ENCODE assay signal across 9 mouse cellular contexts in genomic region chr11:95012075-95012474, GRCm38 (mm10). TPM values are rescaled to one million over a fixed set of nuclear protein-coding genes. Genes with fewer than 3 reads are reported as not detected.
DNase-seq lines count a peak whose midpoint lies in the region; ATAC-seq and TF ChIP-seq lines count a peak whose summit lies in the region.
"Had no signal": no experiment of that assay in that cellular context is flagged by ENCODE, and none has a peak within 500 bp of the region (broad histone marks: within the 10 kb centered on the region; RNA-seq: fewer than 3 reads in every experiment).

No protein-coding gene starts in this region.

- H3K4me1 ChIP-seq in bone marrow, adult 2 months (ENCODE audit: control insufficient read depth, insufficient read depth, low read length), result no peaks in the 10 kb centered on the region
- H3K4me1 ChIP-seq in embryonic facial prominence, embryonic 13.5 days, result peaks cover 54% of the 10 kb centered on the region
- peaks cover 21% of the 10 kb centered on the region for H3K4me1 ChIP-seq in intestine, embryonic 16.5 days (ENCODE audit: control insufficient read depth, insufficient read depth, low read length)
- peaks cover 53% of the 10 kb centered on the region for H3K4me1 ChIP-seq in midbrain, embryonic 14.5 days (ENCODE audit: control insufficient read depth, insufficient read depth, low read length)

- no peak for ATAC-seq in embryonic facial prominence, embryonic 13.5 days (ENCODE audit: insufficient number of reproducible peaks, insufficient read depth, low FRiP score, low TSS enrichment, low read depth)
- ATAC-seq in intestine, embryonic 16.5 days, result peak; percentile 36; the same call in 1 of the 2 replicates
- no peak for ATAC-seq in midbrain, embryonic 14.5 days (ENCODE audit: low FRiP score, low TSS enrichment)

- H3K9me3 ChIP-seq in embryonic facial prominence, embryonic 13.5 days, result no peaks in the 10 kb centered on the region
- no peaks in the 10 kb centered on the region for H3K9me3 ChIP-seq in intestine, embryonic 16.5 days (ENCODE audit: control insufficient read depth, low read length)
- H3K9me3 ChIP-seq in midbrain, embryonic 14.5 days (ENCODE audit: control insufficient read depth, low read length), result no peaks in the 10 kb centered on the region

- peak overlapping the region; percentile 94 for H3K9ac ChIP-seq in embryonic facial prominence, embryonic 13.5 days
- no peak overlapping the region for H3K9ac ChIP-seq in intestine, embryonic 16.5 days (ENCODE audit: low read depth, low read length)
- H3K9ac ChIP-seq in midbrain, embryonic 14.5 days (replicated peaks; ENCODE audit: low read length), result peak overlapping the region; percentile 99; the same call in 1 of the 2 replicates

- H3K4me2 ChIP-seq in embryonic facial prominence, embryonic 13.5 days, result peak overlapping the region; percentile 81
- H3K4me2 ChIP-seq in intestine, embryonic 16.5 days (ENCODE audit: low read depth, low read length), result 0 out of 2 replicates have a peak overlapping the region, but pooled peaks have one; percentile 9
- H3K4me2 ChIP-seq in midbrain, embryonic 14.5 days (ENCODE audit: low read length), result peak overlapping the region; percentile 77

- DNase-seq in midbrain, embryonic 14.5 days, result no peak
- no peak for DNase-seq in layer of hippocampus, adult 8-10 months (ENCODE audit: low spot score in 2 of 2)
- DNase-seq in left cerebral cortex, postnatal 10 days (ENCODE audit: extremely low spot score in 1 of 2, low spot score in 2 of 2), result no peak
- DNase-seq in urinary bladder, postnatal 10 days (ENCODE audit: low spot score), result no peak
- no peak for DNase-seq in layer of hippocampus, adult 2 months (ENCODE audit: low spot score in 2 of 2)
- DNase-seq: kidney, adult 8-10 months had no signal

- H3K4me3 ChIP-seq in bone marrow, adult 2 months (replicated peaks; ENCODE audit: control insufficient read depth, low read depth, low read length), result peak overlapping the region; percentile 7
- H3K4me3 ChIP-seq in embryonic facial prominence, embryonic 13.5 days, result peak overlapping the region; percentile 93
- H3K4me3 ChIP-seq in intestine, embryonic 16.5 days (ENCODE audit: low read length), result no peak overlapping the region
- peak overlapping the region; percentile 97 for H3K4me3 ChIP-seq in midbrain, embryonic 14.5 days (replicated peaks; ENCODE audit: low read depth, low read length)
- H3K4me3 ChIP-seq in layer of hippocampus, adult 2 months, result no peak overlapping the region

- 22% methylated on average over 3 of the region's 3 CpGs for WGBS in bone marrow, adult 2 months
- 64% methylated on average over 3 of the region's 3 CpGs for WGBS in embryonic facial prominence, embryonic 13.5 days
- WGBS in intestine, embryonic 16.5 days, result 50% methylated on average over 3 of the region's 3 CpGs
- 48% methylated on average over 3 of the region's 3 CpGs for WGBS in midbrain, embryonic 14.5 days

- H3K36me3 ChIP-seq in embryonic facial prominence, embryonic 13.5 days, result peaks cover 39% of the 10 kb centered on the region
- H3K36me3 ChIP-seq in intestine, embryonic 16.5 days (ENCODE audit: control insufficient read depth, insufficient read depth, low read length), result no peaks in the 10 kb centered on the region
- peaks cover 32% of the 10 kb centered on the region for H3K36me3 ChIP-seq in midbrain, embryonic 14.5 days (ENCODE audit: control insufficient read depth, insufficient read depth, low read length)

- peak overlapping the region; percentile 83 for H3K27ac ChIP-seq in bone marrow, adult 2 months (ENCODE audit: control insufficient read depth, insufficient read depth, low read depth, low read length, poor library complexity)
- H3K27ac ChIP-seq in embryonic facial prominence, embryonic 13.5 days, result no peak overlapping the region; the same call in 1 of the 2 replicates
- H3K27ac ChIP-seq in intestine, embryonic 16.5 days (ENCODE audit: low read length), result no peak overlapping the region
- peak overlapping the region; percentile 47 for H3K27ac ChIP-seq in midbrain, embryonic 14.5 days (replicated peaks; ENCODE audit: low read depth, low read length)
- no peak overlapping the region for H3K27ac ChIP-seq in layer of hippocampus, adult 2 months

- intact Hi-C loops in left cerebral cortex, postnatal 10 days (cut with DNase I), result no loop called here

- TF ChIP-seq CTCF in bone marrow, adult 2 months (IDR thresholded peaks at IDR 0.05; ENCODE audit: control insufficient read depth, insufficient read depth, low read length), result no peak
- no peak for TF ChIP-seq CTCF in layer of hippocampus, adult 2 months (conservative IDR thresholded peaks at IDR 0.05)

- no peaks in the 10 kb centered on the region for H3K27me3 ChIP-seq in embryonic facial prominence, embryonic 13.5 days
- H3K27me3 ChIP-seq in intestine, embryonic 16.5 days (replicated peaks; ENCODE audit: control insufficient read depth, insufficient read depth, low read length), result no peaks in the 10 kb centered on the region
- H3K27me3 ChIP-seq in midbrain, embryonic 14.5 days (ENCODE audit: control insufficient read depth, insufficient read depth, low read length), result no peaks in the 10 kb centered on the region

- TF ChIP-seq POLR2A in bone marrow, adult 2 months (IDR thresholded peaks at IDR 0.05; ENCODE audit: borderline replicate concordance, control insufficient read depth, low read depth, low read length), result peak; percentile 51

RNA-seq across cellular contexts. Expression of gene Samd14, which starts 2.4 kb away (rescaled TPM):
- 54.0 and 80.3 TPM in 2 replicates for polyA plus RNA-seq in bone marrow, adult 2 months (2011; ENCODE audit: insufficient read depth, insufficient read length, low replicate concordance, missing spikeins)
- polyA plus RNA-seq in embryonic facial prominence, embryonic 13.5 days (2015; fragmentation: Nextera tagmentation; extraction: Ambion mirVana), result 36.2 and 36.8 TPM in 2 replicates
- polyA plus RNA-seq in intestine, embryonic 16.5 days (2015; fragmentation: Nextera tagmentation; extraction: Ambion mirVana), result 13.2 and 13.6 TPM in 2 replicates
- polyA plus RNA-seq in midbrain, embryonic 14.5 days (2014; fragmentation: Nextera tagmentation; extraction: Ambion mirVana), result 135 and 152 TPM in 2 replicates
- 10 to 100 TPM; 33.9 to 40.0 (median 36.4) TPM for total RNA-seq in layer of hippocampus, adult 8-10 months (2022)
- 10 to 100 TPM; 98.6 to 99.6 TPM for total RNA-seq in left cerebral cortex, postnatal 10 days (2021)
- 10 to 100 TPM; 38.9 to 40.8 TPM for total RNA-seq in layer of hippocampus, adult 2 months (2021)

RNA-seq across cellular contexts. Expression of gene Ppp1r9b, which starts 21.2 kb away (rescaled TPM):
- polyA plus RNA-seq in bone marrow, adult 2 months (2011; ENCODE audit: insufficient read depth, insufficient read length, low replicate concordance, missing spikeins), result 68.1 and 73.2 TPM in 2 replicates
- 13.2 and 13.5 TPM in 2 replicates for polyA plus RNA-seq in embryonic facial prominence, embryonic 13.5 days (2015; fragmentation: Nextera tagmentation; extraction: Ambion mirVana)
- 5.2 and 5.6 TPM in 2 replicates for polyA plus RNA-seq in intestine, embryonic 16.5 days (2015; fragmentation: Nextera tagmentation; extraction: Ambion mirVana)
- 27.1 and 27.6 TPM in 2 replicates for polyA plus RNA-seq in midbrain, embryonic 14.5 days (2014; fragmentation: Nextera tagmentation; extraction: Ambion mirVana)
- 100 to 1,000 TPM; 819 to 832 (median 829) TPM for total RNA-seq in layer of hippocampus, adult 8-10 months (2022)
- total RNA-seq in left cerebral cortex, postnatal 10 days (2021), result 100 to 1,000 TPM; 388 to 414 TPM
- 100 to 1,000 TPM; 967 to 974 TPM for total RNA-seq in layer of hippocampus, adult 2 months (2021)

RNA-seq across cellular contexts. Expression of gene Pdk2, which starts 29.1 kb away (rescaled TPM):
- polyA plus RNA-seq in bone marrow, adult 2 months (2011; ENCODE audit: insufficient read depth, insufficient read length, low replicate concordance, missing spikeins), result 3.2 and 8.1 TPM in 2 replicates
- polyA plus RNA-seq in embryonic facial prominence, embryonic 13.5 days (2015; fragmentation: Nextera tagmentation; extraction: Ambion mirVana), result 33.2 and 33.7 TPM in 2 replicates
- polyA plus RNA-seq in intestine, embryonic 16.5 days (2015; fragmentation: Nextera tagmentation; extraction: Ambion mirVana), result 42.2 and 48.2 TPM in 2 replicates
- polyA plus RNA-seq in midbrain, embryonic 14.5 days (2014; fragmentation: Nextera tagmentation; extraction: Ambion mirVana), result 21.5 and 22.7 TPM in 2 replicates
- 100 to 1,000 TPM; 116 to 134 (median 123) TPM for total RNA-seq in layer of hippocampus, adult 8-10 months (2022)
- total RNA-seq in left cerebral cortex, postnatal 10 days (2021), result 10 to 100 TPM; 43.8 to 50.6 TPM
- total RNA-seq in layer of hippocampus, adult 2 months (2021), result 100 to 1,000 TPM; 133 TPM

RNA-seq across cellular contexts. Expression of gene Sgca, which starts 35.9 kb away (rescaled TPM):
- polyA plus RNA-seq in bone marrow, adult 2 months (2011; ENCODE audit: insufficient read depth, insufficient read length, low replicate concordance, missing spikeins), result not detected in 2 replicates
- 1.1 and 1.5 TPM in 2 replicates for polyA plus RNA-seq in embryonic facial prominence, embryonic 13.5 days (2015; fragmentation: Nextera tagmentation; extraction: Ambion mirVana)
- polyA plus RNA-seq in intestine, embryonic 16.5 days (2015; fragmentation: Nextera tagmentation; extraction: Ambion mirVana), result 0.26 and 0.36 TPM in 2 replicates
- polyA plus RNA-seq in midbrain, embryonic 14.5 days (2014; fragmentation: Nextera tagmentation; extraction: Ambion mirVana), result not detected in 2 replicates
- total RNA-seq in layer of hippocampus, adult 8-10 months (2022), result under 1 TPM in 2 of 4 experiments, not detected in 2; 0.23 to 0.56 TPM
- total RNA-seq in left cerebral cortex, postnatal 10 days (2021), result under 1 TPM in 1 of 2 experiments, not detected in 1; 0.41 TPM
- under 1 TPM in 1 of 2 experiments, not detected in 1; 0.44 TPM for total RNA-seq in layer of hippocampus, adult 2 months (2021)

RNA-seq across cellular contexts. Expression of gene Hils1, which starts 44.7 kb away (rescaled TPM):
- not detected in 2 replicates for polyA plus RNA-seq in bone marrow, adult 2 months (2011; ENCODE audit: insufficient read depth, insufficient read length, low replicate concordance, missing spikeins)
- polyA plus RNA-seq in embryonic facial prominence, embryonic 13.5 days (2015; fragmentation: Nextera tagmentation; extraction: Ambion mirVana), result not detected in 2 replicates
- polyA plus RNA-seq in intestine, embryonic 16.5 days (2015; fragmentation: Nextera tagmentation; extraction: Ambion mirVana), result not detected in 2 replicates
- not detected in 2 replicates for polyA plus RNA-seq in midbrain, embryonic 14.5 days (2014; fragmentation: Nextera tagmentation; extraction: Ambion mirVana)
- total RNA-seq in layer of hippocampus, adult 8-10 months (2022), result not detected
- not detected for total RNA-seq in left cerebral cortex, postnatal 10 days (2021)
- total RNA-seq in layer of hippocampus, adult 2 months (2021), result not detected

Comparison
In these comparisons a context has a peak if more than half of its experiments do, and no peak if none do; other contexts are left out.
1. H3K27ac ChIP-seq: peak in bone marrow, adult 2 months (single experiment) and midbrain, embryonic 14.5 days (single experiment); none in embryonic facial prominence, embryonic 13.5 days (single experiment), intestine, embryonic 16.5 days (single experiment) and layer of hippocampus, adult 2 months (single experiment).
2. H3K4me3 ChIP-seq: peak in bone marrow, adult 2 months (single experiment), embryonic facial prominence, embryonic 13.5 days (single experiment) and midbrain, embryonic 14.5 days (single experiment); none in intestine, embryonic 16.5 days (single experiment) and layer of hippocampus, adult 2 months (single experiment).
3. H3K4me2 ChIP-seq: peak in every context shown above with its lines; median percentile 81 in embryonic facial prominence, embryonic 13.5 days; 77 in midbrain, embryonic 14.5 days; 9 in intestine, embryonic 16.5 days.